Comparison of ENCODE assay signal across 8 mouse cellular contexts in the genomic region with DNA sequence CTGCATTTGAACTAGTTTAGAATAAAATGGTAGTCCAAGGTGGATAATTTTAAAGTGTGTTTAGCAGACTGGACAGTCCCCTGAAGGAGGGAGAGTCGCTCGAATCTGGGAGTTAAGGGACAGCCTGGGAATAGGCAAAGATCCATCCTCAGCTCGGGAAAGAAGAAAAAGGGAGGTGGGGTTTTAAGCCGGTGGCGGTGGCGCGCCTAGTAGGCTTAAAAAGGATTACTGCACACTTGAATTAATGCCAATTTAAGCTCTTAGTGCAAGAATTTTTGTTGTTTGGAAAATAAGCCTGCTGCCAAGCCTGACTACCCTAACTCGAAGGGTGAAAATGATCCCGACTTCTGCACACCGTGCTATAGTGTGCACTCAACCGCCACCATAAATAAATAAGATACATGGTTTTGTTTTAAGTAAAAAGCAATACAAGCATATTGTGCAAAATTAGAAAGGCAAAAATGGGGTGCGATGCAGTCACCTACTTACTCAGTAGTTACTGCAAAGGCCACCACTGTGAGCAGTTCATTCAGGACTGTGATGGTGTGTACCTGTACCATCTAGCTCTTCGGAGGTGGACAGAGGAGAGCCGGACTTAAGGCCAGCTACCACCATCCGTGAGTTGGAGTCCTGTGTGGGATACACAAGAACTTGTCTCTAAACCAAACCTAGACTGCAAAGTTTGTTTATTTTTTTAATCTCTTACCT. TPM values are rescaled to one million over a fixed set of nuclear protein-coding genes. Genes with fewer than 3 reads are reported as not detected.
A peak's percentile ranks its signal among the peaks of the same experiment; 100 is the strongest.
DNase-seq lines count a peak whose midpoint lies in the region; ATAC-seq lines count a peak whose summit lies in the region.

No protein-coding gene starts in this region.

- peak overlapping the region; percentile 46 for H3K9ac ChIP-seq in embryonic facial prominence, embryonic 12.5 days
- peak overlapping the region; percentile 75 for H3K9ac ChIP-seq in hindbrain, embryonic 13.5 days
- peak overlapping the region; percentile 33 for H3K9ac ChIP-seq in liver, embryonic 16.5 days (ENCODE audit: low read depth, low read length)
- H3K9ac ChIP-seq in stomach, embryonic 16.5 days (ENCODE audit: low read length), result peak overlapping the region; percentile 77

- H3K4me3 ChIP-seq in embryonic facial prominence, embryonic 12.5 days, result peak overlapping the region; percentile 59
- H3K4me3 ChIP-seq in hindbrain, embryonic 13.5 days, result peak overlapping the region; percentile 52
- peak overlapping the region; percentile 61 for H3K4me3 ChIP-seq in liver, embryonic 16.5 days (ENCODE audit: low read depth, low read length)
- peak overlapping the region; percentile 74 for H3K4me3 ChIP-seq in stomach, embryonic 16.5 days (replicated peaks; ENCODE audit: low read length)

- H3K36me3 ChIP-seq in embryonic facial prominence, embryonic 12.5 days, result no peaks in the 10 kb centered on the region
- no peaks in the 10 kb centered on the region for H3K36me3 ChIP-seq in hindbrain, embryonic 13.5 days
- no peaks in the 10 kb centered on the region for H3K36me3 ChIP-seq in liver, embryonic 16.5 days (ENCODE audit: control insufficient read depth, insufficient read depth)
- no peaks in the 10 kb centered on the region for H3K36me3 ChIP-seq in stomach, embryonic 16.5 days (ENCODE audit: control insufficient read depth, insufficient read depth, low read length)

- DNase-seq in heart, adult 11 months, result peak; percentile 93
- no peak for DNase-seq in heart, adult 8-10 months (ENCODE audit: low spot score)

- H3K27ac ChIP-seq in embryonic facial prominence, embryonic 12.5 days, result peak overlapping the region; percentile 84
- H3K27ac ChIP-seq in hindbrain, embryonic 13.5 days, result peak overlapping the region; percentile 86
- H3K27ac ChIP-seq in liver, embryonic 16.5 days (ENCODE audit: low read length), result peak overlapping the region; percentile 68
- H3K27ac ChIP-seq in stomach, embryonic 16.5 days (ENCODE audit: low read length), result peak overlapping the region; percentile 94

- H3K9me3 ChIP-seq in embryonic facial prominence, embryonic 12.5 days, result no peaks in the 10 kb centered on the region
- H3K9me3 ChIP-seq in hindbrain, embryonic 13.5 days, result no peaks in the 10 kb centered on the region
- no peaks in the 10 kb centered on the region for H3K9me3 ChIP-seq in liver, embryonic 16.5 days (replicated peaks; ENCODE audit: control insufficient read depth, low read length)
- H3K9me3 ChIP-seq in stomach, embryonic 16.5 days (replicated peaks; ENCODE audit: control insufficient read depth, low read length), result no peaks in the 10 kb centered on the region

- WGBS in embryonic facial prominence, embryonic 12.5 days, result 38% methylated on average over 15 of the region's 15 CpGs
- WGBS in hindbrain, embryonic 13.5 days, result 40% methylated on average over 15 of the region's 15 CpGs
- WGBS in liver, embryonic 16.5 days (ENCODE audit: insufficient replicate concordance), result 40% methylated on average over 15 of the region's 15 CpGs
- 25% methylated on average over 15 of the region's 15 CpGs for WGBS in stomach, embryonic 16.5 days

- ATAC-seq in embryonic facial prominence, embryonic 12.5 days (ENCODE audit: insufficient number of reproducible peaks, insufficient read depth, low FRiP score, low TSS enrichment), result no peak
- ATAC-seq in hindbrain, embryonic 13.5 days (ENCODE audit: low FRiP score), result no peak
- no peak for ATAC-seq in liver, embryonic 16.5 days (ENCODE audit: low read depth)
- no peak for ATAC-seq in stomach, embryonic 16.5 days (ENCODE audit: insufficient read depth, low FRiP score)
- ATAC-seq in erythroid progenitor cell, adult 5-6 weeks (replicated peaks; ENCODE audit: low FRiP score, poor library complexity, severe bottlenecking), result no peak
- no peak for ATAC-seq in inflammation-experienced regulatory T-cells, adult 6 months

- H3K4me1 ChIP-seq in embryonic facial prominence, embryonic 12.5 days, result peaks cover 25% of the 10 kb centered on the region
- H3K4me1 ChIP-seq in hindbrain, embryonic 13.5 days (replicated peaks), result peaks cover 28% of the 10 kb centered on the region
- H3K4me1 ChIP-seq in liver, embryonic 16.5 days (ENCODE audit: control insufficient read depth, low read depth, low read length), result peaks cover 63% of the 10 kb centered on the region
- peaks cover 22% of the 10 kb centered on the region for H3K4me1 ChIP-seq in stomach, embryonic 16.5 days (ENCODE audit: control insufficient read depth, insufficient read depth, low read length)

- H3K27me3 ChIP-seq in embryonic facial prominence, embryonic 12.5 days, result peaks cover 22% of the 10 kb centered on the region
- peaks cover 56% of the 10 kb centered on the region for H3K27me3 ChIP-seq in hindbrain, embryonic 13.5 days
- no peaks in the 10 kb centered on the region for H3K27me3 ChIP-seq in liver, embryonic 16.5 days (ENCODE audit: control insufficient read depth, insufficient read depth, low read depth, low read length)
- no peaks in the 10 kb centered on the region for H3K27me3 ChIP-seq in stomach, embryonic 16.5 days (ENCODE audit: control insufficient read depth, insufficient read depth, low read length)

- H3K4me2 ChIP-seq in embryonic facial prominence, embryonic 12.5 days (replicated peaks), result peak overlapping the region; percentile 91
- peak overlapping the region; percentile 77 for H3K4me2 ChIP-seq in hindbrain, embryonic 13.5 days
- peak overlapping the region; percentile 99 for H3K4me2 ChIP-seq in liver, embryonic 16.5 days (ENCODE audit: low read depth, low read length)
- H3K4me2 ChIP-seq in stomach, embryonic 16.5 days (ENCODE audit: low read depth, low read length), result peak overlapping the region; percentile 99

RNA-seq across cellular contexts. Expression of gene Cpt1a, which starts 3.8 kb away (rescaled TPM):
- total RNA-seq in heart, adult 8-10 months (2022), result 10 to 100 TPM; 46.3 to 65.6 (median 57.4) TPM
- polyA plus RNA-seq in embryonic facial prominence, embryonic 12.5 days (2016; fragmentation: Nextera tagmentation; extraction: Ambion mirVana), result 12.3 and 13.0 TPM in 2 replicates
- 16.1 and 17.2 TPM in 2 replicates for polyA plus RNA-seq in hindbrain, embryonic 13.5 days (2015; fragmentation: Nextera tagmentation; extraction: Ambion mirVana)
- 7.6 and 9.5 TPM in 2 replicates for polyA plus RNA-seq in liver, embryonic 16.5 days (2015; fragmentation: Nextera tagmentation; extraction: Ambion mirVana)
- polyA plus RNA-seq in stomach, embryonic 16.5 days (2015; fragmentation: Nextera tagmentation; extraction: Ambion mirVana), result 30.8 and 32.7 TPM in 2 replicates
- total RNA-seq in erythroid progenitor cell, adult 5-6 weeks (2015; ENCODE audit: low replicate concordance), result 17.6 and 22.3 TPM in 2 replicates
- total RNA-seq in erythroid progenitor cell, adult 5-6 weeks (2017; ENCODE audit: low replicate concordance), result 10.7 and 15.7 TPM in 2 replicates
- 10 to 100 TPM; 19.7 to 29.2 (median 20.9) TPM for polyA plus RNA-seq in inflammation-experienced regulatory T-cells, adult 6 months (2017; shearing (Covaris generic))

RNA-seq across cellular contexts. Expression of gene Ighmbp2, which starts 43.1 kb away (rescaled TPM):
- total RNA-seq in heart, adult 8-10 months (2022), result 1 to 10 TPM; 2.6 to 3.3 (median 3.2) TPM
- 12.7 and 13.8 TPM in 2 replicates for polyA plus RNA-seq in embryonic facial prominence, embryonic 12.5 days (2016; fragmentation: Nextera tagmentation; extraction: Ambion mirVana)
- polyA plus RNA-seq in hindbrain, embryonic 13.5 days (2015; fragmentation: Nextera tagmentation; extraction: Ambion mirVana), result 10.5 and 12.1 TPM in 2 replicates
- polyA plus RNA-seq in liver, embryonic 16.5 days (2015; fragmentation: Nextera tagmentation; extraction: Ambion mirVana), result 2.5 and 2.6 TPM in 2 replicates
- polyA plus RNA-seq in stomach, embryonic 16.5 days (2015; fragmentation: Nextera tagmentation; extraction: Ambion mirVana), result 8.2 and 8.9 TPM in 2 replicates
- 0.42 and 1.1 TPM in 2 replicates for total RNA-seq in erythroid progenitor cell, adult 5-6 weeks (2015; ENCODE audit: low replicate concordance)
- total RNA-seq in erythroid progenitor cell, adult 5-6 weeks (2017; ENCODE audit: low replicate concordance), result 1.0 and 1.7 TPM in 2 replicates
- 1 to 10 TPM; 4.2 to 5.8 (median 4.8) TPM for polyA plus RNA-seq in inflammation-experienced regulatory T-cells, adult 6 months (2017; shearing (Covaris generic))

RNA-seq across cellular contexts. Expression of gene Mrpl21, which starts 43.2 kb away (rescaled TPM):
- 10 to 100 TPM; 83.4 to 88.5 (median 86.9) TPM for total RNA-seq in heart, adult 8-10 months (2022)
- polyA plus RNA-seq in embryonic facial prominence, embryonic 12.5 days (2016; fragmentation: Nextera tagmentation; extraction: Ambion mirVana), result 133 and 135 TPM in 2 replicates
- 104 and 107 TPM in 2 replicates for polyA plus RNA-seq in hindbrain, embryonic 13.5 days (2015; fragmentation: Nextera tagmentation; extraction: Ambion mirVana)
- 45.4 and 46.6 TPM in 2 replicates for polyA plus RNA-seq in liver, embryonic 16.5 days (2015; fragmentation: Nextera tagmentation; extraction: Ambion mirVana)
- 102 and 104 TPM in 2 replicates for polyA plus RNA-seq in stomach, embryonic 16.5 days (2015; fragmentation: Nextera tagmentation; extraction: Ambion mirVana)
- 29.2 and 33.5 TPM in 2 replicates for total RNA-seq in erythroid progenitor cell, adult 5-6 weeks (2015; ENCODE audit: low replicate concordance)
- 13.6 and 30.7 TPM in 2 replicates for total RNA-seq in erythroid progenitor cell, adult 5-6 weeks (2017; ENCODE audit: low replicate concordance)
- polyA plus RNA-seq in inflammation-experienced regulatory T-cells, adult 6 months (2017; shearing (Covaris generic)), result 100 to 1,000 TPM; 106 to 127 (median 110) TPM
